In the genomic region with DNA sequence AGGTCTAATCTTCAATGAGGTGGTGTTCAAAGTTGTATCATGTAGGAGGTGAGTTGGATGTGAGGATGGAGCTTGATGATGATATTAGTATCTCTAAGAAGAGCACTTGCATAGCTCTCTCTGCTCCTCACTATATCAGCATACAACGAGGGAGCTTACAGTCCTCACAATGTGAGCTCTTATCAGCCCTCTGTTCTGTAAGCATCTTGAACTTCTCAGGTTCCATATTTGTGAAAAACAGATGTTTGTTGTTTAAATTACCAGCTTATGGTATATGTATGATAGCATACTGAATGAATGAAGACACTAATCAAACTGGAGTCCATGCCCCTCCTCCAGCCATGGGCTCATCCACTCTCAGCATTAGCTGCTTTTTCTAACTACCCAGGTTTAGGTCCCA, we compare ENCODE assay signal across 28 mouse cellular contexts.
"Had no signal": no experiment of that assay in that cellular context is flagged by ENCODE, and none has a peak within 500 bp of the region (broad histone marks: within the 10 kb centered on the region; RNA-seq: fewer than 3 reads in every experiment).

No protein-coding gene starts in this region.

- H3K4me1 ChIP-seq: limb, embryonic 10.5 days; limb, embryonic 12.5 days; limb, embryonic 13.5 days; limb, embryonic 15.5 days; liver, embryonic 12.5 days; liver, embryonic 13.5 days; liver, embryonic 15.5 days; lung, embryonic 15.5 days; megakaryocyte, embryonic 14.5 days; midbrain, embryonic 10.5 days; midbrain, embryonic 12.5 days; midbrain, embryonic 13.5 days; midbrain, embryonic 15.5 days; neural tube, embryonic 12.5 days had no signal

- DNase-seq: left cerebral cortex, postnatal 4 days; liver; liver, embryonic 13.5 days; liver, postnatal 0 days; lung, adult 18-20 months; lung, adult 2 months; lung, embryonic 14.5 days; lung, postnatal 10 days; lung, postnatal 14 days; lung, postnatal 36 days; lung, postnatal 4 days; midbrain, embryonic 14.5 days had no signal

- H3K27ac ChIP-seq: limb, embryonic 10.5 days; limb, embryonic 12.5 days; limb, embryonic 13.5 days; limb, embryonic 15.5 days; liver, embryonic 12.5 days; liver, embryonic 13.5 days; liver, embryonic 14.5 days; liver, embryonic 15.5 days; lung, embryonic 15.5 days; macrophage; midbrain, embryonic 10.5 days; midbrain, embryonic 12.5 days; midbrain, embryonic 13.5 days; midbrain, embryonic 15.5 days; neural tube, embryonic 12.5 days had no signal

- H3K4me3 ChIP-seq: limb, embryonic 10.5 days; limb, embryonic 12.5 days; limb, embryonic 13.5 days; limb, embryonic 15.5 days; liver, embryonic 12.5 days; liver, embryonic 13.5 days; liver, embryonic 15.5 days; lung, embryonic 15.5 days; megakaryocyte, embryonic 14.5 days; midbrain, embryonic 10.5 days; midbrain, embryonic 12.5 days; midbrain, embryonic 13.5 days; midbrain, embryonic 15.5 days; myocyte; neural tube, embryonic 12.5 days had no signal

- H3K9ac ChIP-seq: limb, embryonic 12.5 days; limb, embryonic 13.5 days; limb, embryonic 15.5 days; liver, embryonic 12.5 days; liver, embryonic 13.5 days; liver, embryonic 14.5 days; liver, embryonic 15.5 days; liver, postnatal 0 days; lung, embryonic 14.5 days; lung, embryonic 15.5 days; midbrain, embryonic 12.5 days; midbrain, embryonic 13.5 days; midbrain, embryonic 15.5 days; neural tube, embryonic 12.5 days had no signal

- H3K9me3 ChIP-seq: limb, embryonic 10.5 days; limb, embryonic 12.5 days; limb, embryonic 13.5 days; limb, embryonic 15.5 days; liver, embryonic 12.5 days; liver, embryonic 13.5 days; liver, embryonic 15.5 days; lung, embryonic 15.5 days; midbrain, embryonic 10.5 days; midbrain, embryonic 12.5 days; midbrain, embryonic 13.5 days; midbrain, embryonic 15.5 days; neural tube, embryonic 12.5 days had no signal

- H3K27me3 ChIP-seq: limb, embryonic 12.5 days; limb, embryonic 13.5 days; limb, embryonic 15.5 days; liver, embryonic 12.5 days; liver, embryonic 13.5 days; liver, embryonic 15.5 days; lung, embryonic 15.5 days; megakaryocyte, embryonic 14.5 days; midbrain, embryonic 12.5 days; midbrain, embryonic 13.5 days; midbrain, embryonic 15.5 days; neural tube, embryonic 12.5 days had no signal

- H3K36me3 ChIP-seq: limb, embryonic 10.5 days; limb, embryonic 12.5 days; limb, embryonic 13.5 days; limb, embryonic 15.5 days; liver, embryonic 12.5 days; liver, embryonic 13.5 days; liver, embryonic 15.5 days; lung, embryonic 15.5 days; midbrain, embryonic 10.5 days; midbrain, embryonic 12.5 days; midbrain, embryonic 13.5 days; midbrain, embryonic 15.5 days; neural tube, embryonic 12.5 days had no signal
